Mouse (Mus musculus): Measurements from ENCODE around the gene Sgpp2. TPM values are rescaled to one million over a fixed set of nuclear protein-coding genes. Genes with fewer than 3 reads are reported as not detected.

Gene Sgpp2
- polyA plus RNA-seq, 1 experiment from 2014 or later = 2.1 TPM

DNA sequence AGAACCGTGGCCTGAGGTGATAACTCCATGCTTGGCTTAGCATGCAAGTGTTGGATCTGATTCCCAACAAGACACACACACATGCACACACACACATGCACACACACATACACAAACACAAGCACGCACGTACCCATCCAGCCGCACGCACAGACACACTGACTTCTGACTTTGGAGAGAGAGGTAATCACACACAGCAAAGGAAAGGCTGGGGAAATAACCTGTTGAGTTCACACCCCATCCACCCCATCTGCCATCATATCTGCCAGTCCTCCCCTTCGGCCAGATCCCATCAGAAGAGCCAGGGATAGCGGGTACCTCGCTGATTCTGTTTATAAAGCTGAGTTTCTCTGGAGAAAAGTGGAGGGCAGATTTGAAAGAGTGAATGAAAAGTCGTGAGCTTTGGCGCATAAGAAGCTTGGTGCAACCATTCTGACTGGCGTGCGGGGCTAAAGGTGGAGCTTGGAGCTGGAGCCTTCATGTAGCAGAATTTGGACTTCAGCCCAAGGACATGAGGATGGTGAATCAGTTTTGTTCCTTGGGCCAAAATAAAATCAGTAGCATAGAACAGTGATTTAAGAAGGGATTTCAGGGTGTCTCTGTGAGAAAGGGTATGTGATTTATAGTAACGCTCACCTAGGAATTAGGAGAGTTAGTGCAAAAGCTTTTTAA is 8.1 kb downstream of the Sgpp2 start:
- Histone ChIP-seq H3K4me2 (no peak overlapping the region), H3K9me3 (no peaks in the 10 kb centered on the region), H3K9ac (no peak overlapping the region), H3K27ac (replicated peaks) (no peak overlapping the region), H3K27me3 (no peaks in the 10 kb centered on the region), H3K4me3 (no peak overlapping the region), H3K4me1 (replicated peaks) (no peaks in the 10 kb centered on the region), H3K36me3 (no peaks in the 10 kb centered on the region)
- 87% methylated on average over 13 of the region's 13 CpGs for WGBS
- no peak for ATAC-seq (ENCODE audit: low FRiP score, low read depth)

DNA sequence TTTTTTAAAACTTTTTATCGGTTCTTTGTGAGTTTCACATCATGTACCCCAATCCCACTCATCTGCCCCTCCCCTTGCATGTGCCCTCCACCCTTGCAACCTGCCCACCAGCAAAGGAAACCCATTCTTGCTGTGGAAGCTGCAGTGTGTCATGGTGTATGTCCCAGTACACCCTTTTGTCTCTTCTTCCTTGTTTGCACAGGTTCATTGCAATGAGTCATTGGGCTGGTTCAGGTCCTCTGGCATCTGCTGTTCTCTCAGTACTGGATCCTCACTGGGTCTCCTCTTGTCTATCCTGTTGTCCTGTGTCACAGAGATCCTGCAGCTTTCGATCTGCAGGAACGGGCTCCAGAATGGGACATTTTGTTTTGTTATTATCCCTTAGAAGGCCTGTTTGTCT is 10.1 kb downstream of the Sgpp2 start:
- WGBS = 83% methylated on average over 3 of the region's 3 CpGs
- Histone ChIP-seq H3K27me3 (no peaks in the 10 kb centered on the region), H3K9me3 (no peaks in the 10 kb centered on the region)

DNA sequence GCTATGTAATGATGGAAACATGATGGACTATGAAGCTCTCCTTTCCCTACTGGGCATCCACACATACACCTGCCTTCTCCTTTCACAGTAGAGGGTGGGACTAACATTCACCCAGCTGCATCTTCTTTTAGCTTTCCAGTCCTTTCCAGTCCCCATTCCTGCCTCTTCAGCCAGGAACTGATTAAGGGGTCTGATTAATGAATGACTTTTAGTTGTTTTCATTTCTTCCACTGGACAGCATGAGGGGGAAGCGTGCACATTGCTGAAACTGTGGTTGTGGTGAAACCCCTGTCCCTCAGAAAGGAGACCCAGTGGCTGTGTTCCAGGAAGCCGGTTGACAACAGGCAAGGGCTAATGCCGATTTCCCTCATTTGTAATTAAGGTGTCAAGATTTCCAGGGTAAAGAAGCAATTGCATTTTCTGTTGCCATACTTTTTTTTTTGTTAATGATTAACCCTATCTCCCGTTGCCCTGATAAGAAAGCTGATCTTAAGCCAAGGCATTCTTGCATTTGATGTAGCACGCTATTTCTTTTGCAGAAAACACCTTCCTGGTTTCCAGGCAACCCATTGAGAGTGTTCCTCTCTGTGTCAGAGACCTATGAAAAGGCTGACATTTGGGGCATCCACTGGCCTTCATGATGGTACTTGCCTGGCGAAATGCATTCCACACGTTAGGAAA is 12.1 kb downstream of the Sgpp2 start:
- no peak for ATAC-seq (ENCODE audit: low FRiP score, low read depth)
- H3K36me3 ChIP-seq = no peaks in the 10 kb centered on the region
- H3K4me2 ChIP-seq = no peak overlapping the region
- no peaks in the 10 kb centered on the region for H3K27me3 ChIP-seq
- H3K9ac ChIP-seq = no peak overlapping the region
- no peak overlapping the region for H3K4me3 ChIP-seq
- H3K4me1 ChIP-seq (replicated peaks) = no peaks in the 10 kb centered on the region
- 32% methylated on average over 7 of the region's 7 CpGs for WGBS
- no peak overlapping the region for H3K27ac ChIP-seq (replicated peaks)
- no peaks in the 10 kb centered on the region for H3K9me3 ChIP-seq

More for the DNA sequence above, 10.1 kb downstream of the Sgpp2 start:
- no peak for ATAC-seq (ENCODE audit: low FRiP score, low read depth)
- no peak overlapping the region for H3K9ac ChIP-seq
- H3K4me1 ChIP-seq (replicated peaks) = no peaks in the 10 kb centered on the region
- H3K4me3 ChIP-seq = no peak overlapping the region
- H3K4me2 ChIP-seq = no peak overlapping the region
- H3K27ac ChIP-seq (replicated peaks) = no peak overlapping the region
- no peaks in the 10 kb centered on the region for H3K36me3 ChIP-seq

DNA sequence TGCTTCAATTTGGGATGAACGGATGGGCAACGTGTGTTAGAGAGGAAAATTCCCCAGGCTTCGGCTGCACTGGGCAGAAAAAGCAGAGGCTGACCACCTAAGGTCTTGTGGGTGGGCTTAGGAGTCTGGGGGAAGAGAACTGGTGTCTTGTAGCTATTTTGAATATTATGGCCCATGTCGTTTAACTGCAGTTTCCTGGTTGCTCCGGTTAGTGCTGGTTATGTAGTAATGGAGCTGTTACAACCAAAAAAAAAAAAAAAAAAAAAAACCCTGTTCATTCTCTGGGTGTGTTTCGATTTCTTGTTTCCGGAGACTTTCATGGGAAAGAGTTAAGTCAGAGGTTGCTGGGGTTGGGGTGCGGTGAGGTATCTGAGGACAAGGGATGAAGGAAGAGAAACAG is 12.7 kb downstream of the Sgpp2 start:
- H3K27me3 ChIP-seq = no peaks in the 10 kb centered on the region
- no peak overlapping the region for H3K9ac ChIP-seq
- no peak overlapping the region for H3K4me3 ChIP-seq
- H3K9me3 ChIP-seq = no peaks in the 10 kb centered on the region
- H3K27ac ChIP-seq (replicated peaks) = no peak overlapping the region
- H3K36me3 ChIP-seq = no peaks in the 10 kb centered on the region
- H3K4me1 ChIP-seq (replicated peaks) = no peaks in the 10 kb centered on the region
- 69% methylated on average over 8 of the region's 8 CpGs for WGBS
- no peak for ATAC-seq (ENCODE audit: low FRiP score, low read depth)
- no peak overlapping the region for H3K4me2 ChIP-seq

DNA sequence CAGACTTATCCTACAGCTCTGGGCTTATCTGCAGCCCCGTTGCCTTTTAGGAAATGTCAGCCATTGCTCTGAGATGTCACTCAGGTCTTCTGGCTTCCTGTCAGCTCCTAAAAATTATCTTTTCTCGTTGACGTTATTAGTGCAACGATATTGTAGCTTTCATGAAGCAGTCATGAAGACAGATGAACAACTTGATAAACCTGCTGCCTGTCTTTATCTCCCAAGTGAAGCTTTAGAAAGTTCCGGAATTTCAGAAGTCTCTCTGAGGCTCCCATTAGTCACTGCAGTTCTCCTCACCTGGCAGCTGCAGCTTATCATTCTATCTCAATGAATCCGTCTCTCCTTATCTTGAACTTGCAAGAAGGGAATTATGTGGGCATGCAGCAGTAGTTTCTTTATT is 13.9 kb downstream of the Sgpp2 start:
- no peak overlapping the region for H3K9ac ChIP-seq
- no peaks in the 10 kb centered on the region for H3K9me3 ChIP-seq
- H3K27me3 ChIP-seq = no peaks in the 10 kb centered on the region
- no peak overlapping the region for H3K4me2 ChIP-seq
- no peaks in the 10 kb centered on the region for H3K4me1 ChIP-seq (replicated peaks)
- ATAC-seq (ENCODE audit: low FRiP score, low read depth) = no peak
- no peak overlapping the region for H3K4me3 ChIP-seq
- WGBS = 88% methylated on average over 6 of the region's 6 CpGs
- H3K27ac ChIP-seq (replicated peaks) = no peak overlapping the region
- H3K36me3 ChIP-seq = no peaks in the 10 kb centered on the region

DNA sequence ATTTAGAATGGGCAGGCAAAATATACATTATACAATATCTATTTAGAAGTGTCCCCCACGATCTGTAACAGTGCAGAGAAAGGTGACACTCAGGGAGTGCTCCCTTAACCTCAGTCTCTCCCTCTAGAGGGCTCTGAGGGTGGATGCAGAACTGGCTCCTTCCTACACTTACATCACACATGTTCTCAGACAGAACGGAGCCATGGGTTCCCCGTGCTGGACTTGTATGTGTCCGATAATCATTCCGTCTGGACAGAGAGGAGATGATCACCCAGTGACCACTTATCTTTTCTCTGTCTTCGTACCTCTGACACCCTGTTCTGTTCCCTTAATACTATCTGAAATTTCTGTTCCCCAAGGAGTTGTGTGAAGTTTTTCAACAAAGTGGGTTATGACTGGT is 15.7 kb downstream of the Sgpp2 start:
- no peak overlapping the region for H3K9ac ChIP-seq
- H3K36me3 ChIP-seq = no peaks in the 10 kb centered on the region
- no peaks in the 10 kb centered on the region for H3K4me1 ChIP-seq (replicated peaks)
- H3K4me2 ChIP-seq = no peak overlapping the region
- no peak for ATAC-seq (ENCODE audit: low FRiP score, low read depth)
- 78% methylated on average over 6 of the region's 6 CpGs for whole genome bisulfite sequencing
- H3K27ac ChIP-seq (replicated peaks) = no peak overlapping the region
- no peak overlapping the region for H3K4me3 ChIP-seq
- no peaks in the 10 kb centered on the region for H3K9me3 ChIP-seq
- H3K27me3 ChIP-seq = no peaks in the 10 kb centered on the region

DNA sequence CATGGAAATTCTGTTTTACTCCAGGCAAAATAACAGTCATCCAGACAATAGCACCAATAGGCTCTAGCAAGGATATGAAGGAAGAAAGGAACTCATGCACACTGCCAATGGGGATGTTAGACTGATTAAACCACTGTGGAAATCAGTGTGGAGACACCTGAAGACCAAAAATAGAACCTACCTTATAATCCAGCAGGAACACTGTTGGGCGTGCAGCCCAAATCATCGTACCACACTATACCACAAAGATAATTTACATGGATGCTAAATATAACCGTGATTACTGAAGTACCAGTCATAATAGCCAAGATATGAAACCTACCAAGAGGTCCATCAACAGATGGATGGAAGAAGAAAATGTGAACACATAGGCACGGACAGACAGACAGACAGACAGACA is 18.5 kb downstream of the Sgpp2 start:
- H3K4me1 ChIP-seq (replicated peaks) = no peaks in the 10 kb centered on the region
- H3K9me3 ChIP-seq = no peaks in the 10 kb centered on the region
- ATAC-seq (ENCODE audit: low FRiP score, low read depth) = no peak
- H3K4me2 ChIP-seq = no peak overlapping the region
- H3K36me3 ChIP-seq = no peaks in the 10 kb centered on the region
- H3K27ac ChIP-seq (replicated peaks) = no peak overlapping the region
- H3K4me3 ChIP-seq = no peak overlapping the region
- no peaks in the 10 kb centered on the region for H3K27me3 ChIP-seq
- 92% methylated on average over 4 of the region's 4 CpGs for WGBS
- H3K9ac ChIP-seq = no peak overlapping the region

DNA sequence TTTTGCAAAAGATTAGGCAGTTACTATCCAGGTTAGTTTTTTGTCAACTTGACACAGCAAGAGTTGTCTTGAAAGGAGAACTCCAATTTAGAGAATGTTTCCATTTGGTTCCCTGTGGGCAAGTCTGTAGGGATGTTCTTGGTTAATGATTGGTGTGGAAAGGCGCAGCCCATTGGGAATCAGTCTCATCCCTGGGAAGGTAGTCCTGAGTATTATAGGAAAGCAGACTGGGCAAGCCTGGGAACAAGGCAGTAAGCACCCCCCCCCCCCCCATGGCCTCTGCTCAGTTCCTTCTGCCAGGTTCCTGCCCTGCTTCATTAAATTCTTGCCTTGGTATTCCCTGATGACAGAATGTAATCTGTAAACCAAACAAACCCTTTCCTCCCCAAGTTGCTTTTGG is 19.7 kb downstream of the Sgpp2 start:
- Histone ChIP-seq H3K9me3 (no peaks in the 10 kb centered on the region), H3K4me2 (no peak overlapping the region), H3K4me3 (no peak overlapping the region), H3K4me1 (replicated peaks) (no peaks in the 10 kb centered on the region), H3K27ac (replicated peaks) (no peak overlapping the region), H3K27me3 (no peaks in the 10 kb centered on the region), H3K9ac (no peak overlapping the region), H3K36me3 (no peaks in the 10 kb centered on the region)
- ATAC-seq (ENCODE audit: low FRiP score, low read depth) = no peak
- WGBS = 100% methylated on average over 1 of the region's 1 CpGs

DNA sequence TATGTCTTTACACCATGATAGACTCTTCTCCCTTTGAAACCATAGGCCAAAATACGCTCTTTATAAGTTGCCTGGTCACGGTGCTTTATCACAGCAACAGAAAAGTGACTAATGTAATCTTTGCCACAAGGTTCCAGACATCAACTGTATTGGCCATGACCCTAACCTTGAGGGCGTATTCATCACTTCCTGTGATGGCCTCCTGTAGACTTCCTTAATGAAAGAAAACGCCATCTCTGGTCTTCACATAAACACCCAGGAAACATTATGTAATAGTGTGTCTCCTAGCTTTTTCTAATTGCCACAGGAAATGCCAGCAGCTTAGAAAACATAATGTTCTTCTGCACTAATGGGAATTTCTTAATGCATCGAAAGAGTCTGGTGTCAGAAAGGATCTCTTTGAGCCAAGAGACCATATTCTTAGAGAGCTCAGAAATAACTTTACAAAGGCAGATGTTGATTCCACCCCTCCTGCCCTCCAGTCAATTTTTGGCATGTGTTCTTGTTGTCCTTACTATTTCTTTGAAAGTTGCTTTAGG is 20.5 kb downstream of the Sgpp2 start:
- Histone ChIP-seq H3K4me3 (no peak overlapping the region), H3K4me2 (no peak overlapping the region), H3K9me3 (no peaks in the 10 kb centered on the region), H3K4me1 (replicated peaks) (no peaks in the 10 kb centered on the region), H3K27ac (replicated peaks) (no peak overlapping the region), H3K27me3 (no peaks in the 10 kb centered on the region), H3K36me3 (no peaks in the 10 kb centered on the region), H3K9ac (no peak overlapping the region)
- 87% methylated on average over 5 of the region's 5 CpGs for WGBS
- ATAC-seq (ENCODE audit: low FRiP score, low read depth) = no peak

DNA sequence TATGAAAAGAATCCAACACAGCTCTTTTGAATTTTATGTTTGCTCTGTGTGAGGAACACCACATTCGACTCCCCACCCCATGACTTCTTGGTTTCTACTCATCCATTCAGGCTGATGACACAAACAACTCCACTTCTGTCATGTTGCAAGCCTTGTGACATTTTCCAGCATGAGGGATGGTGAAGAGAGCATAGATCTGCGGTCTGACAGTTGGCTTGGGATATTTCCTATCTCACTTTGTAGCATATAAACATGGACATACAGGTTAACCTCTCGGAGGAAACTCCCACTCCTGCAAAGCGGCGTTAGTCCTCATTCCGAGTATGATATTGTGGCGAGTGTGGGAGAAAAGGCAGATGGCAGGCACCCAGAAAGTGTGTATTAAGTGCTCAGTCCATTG is 27.6 kb downstream of the Sgpp2 start:
- Histone ChIP-seq H3K36me3 (no peaks in the 10 kb centered on the region), H3K4me1 (replicated peaks) (no peaks in the 10 kb centered on the region), H3K9ac (no peak overlapping the region), H3K27ac (replicated peaks) (no peak overlapping the region), H3K9me3 (no peaks in the 10 kb centered on the region), H3K4me2 (0 out of 2 replicates have a peak overlapping the region, but pooled peaks have one; percentile 0), H3K4me3 (no peak overlapping the region), H3K27me3 (no peaks in the 10 kb centered on the region)
- no peak; the same call in 1 of the 2 replicates for ATAC-seq (ENCODE audit: low FRiP score, low read depth)
- WGBS = 76% methylated on average over 7 of the region's 7 CpGs

DNA sequence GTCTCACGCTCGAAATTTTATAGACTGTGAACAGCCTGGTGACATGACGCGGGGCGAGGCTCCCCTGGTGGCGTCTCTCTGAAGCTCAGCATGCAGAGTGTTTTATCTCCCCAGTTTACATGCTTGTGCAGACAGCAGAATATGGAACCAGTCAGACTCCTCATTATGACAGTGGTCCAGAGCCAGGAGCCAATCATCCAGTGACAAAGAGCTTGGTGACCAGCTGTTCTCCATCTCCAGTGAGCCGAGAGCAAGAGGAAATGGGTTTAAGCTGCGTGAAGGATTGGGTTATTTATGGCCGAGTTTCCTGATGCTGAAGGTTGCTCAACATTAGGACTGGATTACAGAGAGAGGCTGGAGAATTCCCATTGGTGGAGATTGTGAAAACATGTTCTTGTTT is 28.1 kb downstream of the Sgpp2 start:
- Histone ChIP-seq H3K4me3 (no peak overlapping the region), H3K4me2 (0 out of 2 replicates have a peak overlapping the region, but pooled peaks have one; percentile 0), H3K27me3 (no peaks in the 10 kb centered on the region)

DNA sequence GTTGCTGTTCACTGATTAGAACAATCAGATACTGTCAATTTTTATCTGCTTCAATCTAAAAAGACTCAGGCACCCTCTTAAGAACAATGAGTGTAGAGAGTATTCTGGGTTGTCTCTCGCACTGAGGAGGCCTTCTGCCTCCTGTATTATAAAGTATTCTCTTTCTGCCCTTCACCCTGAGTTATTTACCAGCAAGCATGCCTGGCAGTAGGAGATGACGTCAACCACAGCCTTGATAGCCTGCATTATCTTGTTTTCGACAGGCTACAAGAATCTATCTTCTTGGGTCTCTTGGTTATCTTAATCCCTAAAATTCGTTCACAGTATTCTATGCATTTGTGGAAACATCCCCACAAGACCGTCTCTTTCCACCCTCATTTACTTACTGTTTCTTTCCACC is 29.8 kb downstream of the Sgpp2 start:
- no peaks in the 10 kb centered on the region for H3K27me3 ChIP-seq
- WGBS = 81% methylated on average over 5 of the region's 5 CpGs
- ATAC-seq (ENCODE audit: low FRiP score, low read depth) = no peak

More for the DNA sequence above, 28.1 kb downstream of the Sgpp2 start:
- WGBS = 41% methylated on average over 9 of the region's 9 CpGs
- Histone ChIP-seq H3K4me1 (replicated peaks) (no peaks in the 10 kb centered on the region), H3K27ac (replicated peaks) (no peak overlapping the region), H3K9ac (no peak overlapping the region), H3K9me3 (no peaks in the 10 kb centered on the region), H3K36me3 (no peaks in the 10 kb centered on the region)
- peak; percentile 85 for ATAC-seq (ENCODE audit: low FRiP score, low read depth)

More for the DNA sequence above, 29.8 kb downstream of the Sgpp2 start:
- H3K4me1 ChIP-seq (replicated peaks) = no peaks in the 10 kb centered on the region
- H3K4me2 ChIP-seq = no peak overlapping the region
- H3K27ac ChIP-seq (replicated peaks) = no peak overlapping the region
- H3K9me3 ChIP-seq = no peaks in the 10 kb centered on the region
- no peak overlapping the region for H3K9ac ChIP-seq
- no peak overlapping the region for H3K4me3 ChIP-seq
- no peaks in the 10 kb centered on the region for H3K36me3 ChIP-seq

Data from hindbrain, embryonic 15.5 days (tissue).